Mouse (Mus musculus) cerebellum, adult (tissue): ENCODE data around the gene Gzmd.
"Not testable (repeated sequence)": the region's sequence is repeated elsewhere in the genome, so short reads cannot be mapped to it uniquely, and the experiment has no call there.

Experiments used
- ATAC-seq: cut with Nextera tagmentation; 2 replicates; pipeline ENCODE4 v1.9.2; 2017; ENCODE audit warnings: mild to moderate bottlenecking, moderate library complexity, mixed read lengths; ENCODE audit not compliant: insufficient number of reproducible peaks, low FRiP score, low TSS enrichment

Gene Gzmd

DNA sequence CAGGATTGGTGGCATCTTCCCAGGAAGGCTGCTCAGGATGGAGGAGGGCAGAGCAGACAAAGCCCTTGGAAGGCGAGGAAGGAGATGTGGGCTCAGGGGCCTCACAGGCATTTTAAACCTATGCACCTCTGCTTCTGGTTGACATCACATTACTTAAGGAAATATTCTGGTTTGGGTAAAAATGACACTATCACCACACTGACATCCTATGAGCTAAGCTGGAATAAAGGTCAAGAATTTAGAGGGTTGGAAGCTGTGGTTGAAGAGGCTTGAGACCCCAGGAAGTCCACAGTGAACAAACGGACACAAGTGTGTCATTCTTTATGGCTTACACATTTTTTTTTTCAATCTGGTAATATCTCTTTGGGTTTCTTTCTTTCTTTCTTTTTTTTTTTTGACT, at the start of gene Gzmd:
TSS of gene Gzmd (minus strand) at position 101 of the 400 bp plus-strand sequence.
- not testable (repeated sequence) for ATAC-seq

DNA sequence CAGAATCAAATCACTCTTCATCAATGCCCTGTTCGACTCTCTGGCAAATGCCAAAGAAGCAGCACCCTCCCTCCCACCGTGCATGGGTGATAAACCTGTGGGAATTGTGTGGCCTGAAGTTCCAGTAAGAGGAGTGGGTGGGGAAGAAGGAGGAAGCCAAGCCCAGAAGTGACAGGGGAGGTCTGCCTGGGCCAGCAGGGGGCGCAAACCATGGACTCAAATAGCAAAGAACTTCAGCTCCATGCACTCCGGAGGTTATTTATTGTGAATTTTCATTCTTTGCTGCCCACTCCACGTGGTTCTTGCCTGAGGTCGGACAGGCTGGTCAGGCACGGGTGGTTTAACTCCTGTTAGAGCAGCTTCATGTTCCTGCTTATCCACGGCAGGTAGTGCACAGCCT, 45.2 kb upstream of the Gzmd start:
- not testable (repeated sequence) for ATAC-seq

DNA sequence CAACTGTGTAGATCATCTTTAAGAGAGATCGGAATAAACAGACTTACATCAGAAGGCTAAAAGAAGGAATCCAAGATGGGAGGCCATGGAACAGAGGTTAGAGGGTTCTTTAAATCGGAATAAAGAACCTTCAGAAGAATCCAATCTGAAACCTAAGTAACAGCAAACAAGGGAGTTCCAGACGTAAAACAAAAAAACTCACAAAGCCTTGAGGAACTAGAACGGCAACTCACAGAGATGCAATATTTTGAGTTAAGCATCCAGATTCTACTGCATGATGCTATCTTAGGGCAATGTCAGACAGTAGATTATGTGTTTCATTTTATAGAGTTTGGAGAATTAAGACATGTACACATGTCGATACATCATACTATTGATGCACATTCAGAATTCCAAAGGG, 42.1 kb upstream of the Gzmd start, which contains the start of gene Gzmn:
TSS of gene Gzmn (minus strand) at position 101 of the 400 bp plus-strand sequence.
- no peak for ATAC-seq

DNA sequence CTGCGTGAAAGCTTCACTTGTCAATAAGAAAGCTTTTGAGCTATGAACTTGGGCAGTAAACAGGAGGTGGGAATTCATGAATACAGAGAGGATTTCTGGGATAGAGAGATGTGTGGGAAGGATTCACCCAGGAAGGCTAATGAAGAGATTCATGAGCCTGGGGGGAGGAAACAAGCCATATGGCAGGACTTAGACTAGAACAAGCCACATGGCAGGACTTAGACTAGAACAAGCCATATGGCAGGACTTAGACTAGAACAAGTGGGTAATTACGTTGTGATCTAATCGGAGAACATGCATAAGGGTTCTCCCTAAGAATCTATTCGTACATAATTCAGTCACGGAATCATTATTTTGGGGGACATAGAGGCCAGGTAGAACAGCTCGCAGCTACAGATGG, 41.0 kb upstream of the Gzmd start:
- ATAC-seq, result peak; percentile 58

DNA sequence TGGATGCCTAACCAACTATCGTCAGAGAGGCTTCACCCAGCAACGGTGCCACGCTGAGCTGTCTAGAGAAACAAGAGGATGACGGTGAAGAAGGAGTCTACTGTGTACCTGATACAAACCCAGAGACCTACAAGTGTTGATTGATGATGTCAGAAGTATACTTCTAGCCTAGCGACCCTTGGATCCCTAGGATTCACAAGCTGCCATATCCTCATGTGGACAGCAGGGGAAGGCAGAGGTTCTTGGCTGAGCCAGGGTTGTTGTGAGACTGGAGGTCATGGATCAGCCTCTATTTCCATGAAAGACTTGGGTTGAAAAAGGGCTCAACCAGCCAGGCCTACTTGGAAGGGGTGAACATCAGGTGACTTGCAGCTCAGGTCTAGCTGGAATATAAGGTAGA, 40.3 kb upstream of the Gzmd start:
- no peak for ATAC-seq

DNA sequence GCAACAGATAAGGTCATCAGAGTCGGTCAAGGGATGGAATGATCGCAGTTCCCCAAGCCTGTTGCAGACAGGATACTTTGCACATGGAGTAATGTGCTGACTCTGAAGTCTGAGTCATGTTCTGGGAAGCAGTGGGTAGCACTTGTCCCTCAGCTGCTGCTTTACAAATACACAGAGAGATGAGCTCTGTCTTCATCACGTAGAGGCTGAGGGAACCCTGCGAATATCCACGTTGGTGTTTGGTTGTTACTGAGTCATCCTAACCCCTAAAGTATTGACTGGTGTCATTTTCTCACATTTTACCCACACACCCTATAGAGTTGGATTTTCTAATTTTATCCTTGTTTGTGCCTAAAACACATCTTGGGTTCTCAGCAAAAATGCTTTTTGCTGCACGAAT, 35.6 kb upstream of the Gzmd start:
- ATAC-seq, result no peak

DNA sequence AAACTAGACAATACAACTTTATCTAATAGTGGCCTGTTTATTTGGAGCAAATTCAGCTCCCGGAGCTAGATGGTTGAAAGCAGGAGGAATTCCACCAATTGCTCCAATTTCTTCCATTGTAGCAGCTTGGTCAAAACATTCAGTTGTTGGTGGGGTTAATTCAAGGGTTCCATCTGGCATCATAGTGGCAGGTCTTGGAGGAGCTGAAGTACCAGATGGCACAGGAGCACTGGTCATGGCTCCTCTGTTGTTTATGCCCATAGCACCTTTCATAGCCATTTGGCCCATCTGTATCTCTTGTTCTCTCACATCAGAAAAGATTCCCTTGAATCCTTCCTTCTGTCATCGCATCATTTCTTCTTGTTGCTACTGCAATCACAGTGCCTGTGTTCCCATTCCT, 29.7 kb upstream of the Gzmd start:
- ATAC-seq, result peak; percentile 89

DNA sequence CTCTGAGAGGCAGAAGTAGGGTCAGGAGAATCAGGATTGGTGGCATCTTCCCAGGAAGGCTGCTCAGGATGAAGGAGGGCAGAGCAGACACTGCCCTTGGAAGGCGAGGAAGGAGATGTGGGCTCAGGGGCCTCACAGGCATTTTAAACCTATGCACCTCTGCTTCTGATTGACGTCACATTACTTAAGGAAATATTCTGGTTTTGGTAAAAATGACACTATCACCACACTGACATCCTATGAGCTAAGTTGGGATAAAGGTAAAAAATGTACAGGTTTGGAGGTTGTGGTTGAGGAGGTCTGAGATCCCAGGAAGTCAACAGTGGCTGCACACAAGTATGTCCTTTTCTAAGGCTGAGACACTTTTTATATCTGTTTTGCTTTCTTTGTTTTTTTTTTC, 27.1 kb upstream of the Gzmd start, which contains the start of gene Gzmg:
TSS of gene Gzmg (minus strand) at position 101 of the 400 bp plus-strand sequence.
- ATAC-seq, result not testable (repeated sequence)

DNA sequence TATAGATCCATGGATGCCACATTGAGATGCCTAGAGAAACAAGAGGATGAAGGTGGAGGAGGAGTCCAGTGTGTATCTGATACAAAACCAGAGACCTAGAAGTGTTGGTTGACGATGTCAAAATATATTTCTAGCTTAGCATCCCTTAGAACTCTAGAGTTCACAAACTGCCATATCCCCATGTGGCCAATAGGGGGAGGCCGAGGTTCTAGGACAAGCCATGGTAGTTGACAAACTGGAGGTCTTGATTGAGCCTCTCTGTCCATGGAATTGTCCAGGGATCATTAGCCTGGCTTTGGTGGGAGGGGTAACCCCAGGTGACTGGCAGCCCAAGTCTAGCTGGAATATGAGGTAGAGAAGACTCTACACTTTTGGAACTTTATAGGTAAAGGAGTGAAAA, 22.9 kb upstream of the Gzmd start:
- no peak; the same call in 1 of the 2 replicates for ATAC-seq

DNA sequence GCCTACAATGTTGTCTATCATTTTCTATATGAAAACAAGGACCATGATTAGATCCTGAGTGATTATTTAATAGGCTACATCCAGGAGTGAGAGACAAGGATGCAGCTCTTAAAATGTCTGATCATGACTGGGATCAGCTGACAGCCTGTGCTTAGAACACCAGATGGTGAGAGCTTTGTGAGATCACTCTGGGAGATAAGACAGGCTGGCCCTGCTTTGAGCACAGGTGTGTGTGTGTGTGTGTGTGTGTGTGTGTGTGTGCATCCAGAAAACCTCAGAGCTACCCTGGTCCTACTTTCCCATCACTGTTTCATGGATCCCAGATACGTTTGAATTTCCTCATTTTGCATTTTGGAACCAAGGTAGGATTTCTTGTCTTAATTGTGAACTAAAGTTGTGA, 1.3 kb upstream of the Gzmd start:
- ATAC-seq, result not testable (repeated sequence)

DNA sequence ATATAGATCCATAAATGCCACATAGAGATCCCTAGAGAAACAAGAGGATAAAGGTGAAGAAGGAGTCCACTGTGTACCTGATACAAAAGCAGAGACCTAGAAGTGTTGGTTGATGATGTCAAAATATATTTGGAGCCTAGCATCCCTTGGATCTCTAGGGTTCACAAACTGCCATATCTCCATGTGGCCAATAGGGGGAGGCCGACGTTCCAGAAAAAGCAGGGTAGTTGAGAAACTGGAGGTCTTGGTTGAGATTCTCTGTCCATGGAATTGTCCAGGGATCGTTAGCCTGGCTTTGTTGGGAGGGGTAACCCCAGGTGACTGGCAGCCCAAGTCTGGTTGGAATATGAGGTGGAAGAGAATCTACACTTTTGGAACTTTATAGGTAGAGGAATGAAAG, 4.1 kb downstream of the Gzmd start:
- no peak for ATAC-seq

DNA sequence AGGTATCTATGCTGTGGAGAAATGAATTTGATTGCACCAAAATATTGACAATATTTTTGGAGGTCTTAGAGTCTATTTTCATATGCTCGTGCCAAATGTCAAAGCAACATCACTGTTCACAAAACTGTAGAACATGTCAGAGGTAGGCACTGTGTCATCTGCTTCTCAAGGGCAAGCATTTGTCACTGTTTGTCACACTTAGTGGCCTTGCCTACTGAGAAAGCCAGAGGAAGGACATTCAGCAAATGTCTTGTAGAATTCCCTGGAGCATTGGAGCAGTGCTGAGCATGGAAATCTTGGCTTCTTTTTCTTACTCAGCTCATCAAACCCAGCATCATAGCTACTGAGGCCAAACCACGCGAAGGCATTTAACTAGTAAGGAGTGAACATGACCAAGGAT, 8.9 kb downstream of the Gzmd start:
- ATAC-seq, result no peak

DNA sequence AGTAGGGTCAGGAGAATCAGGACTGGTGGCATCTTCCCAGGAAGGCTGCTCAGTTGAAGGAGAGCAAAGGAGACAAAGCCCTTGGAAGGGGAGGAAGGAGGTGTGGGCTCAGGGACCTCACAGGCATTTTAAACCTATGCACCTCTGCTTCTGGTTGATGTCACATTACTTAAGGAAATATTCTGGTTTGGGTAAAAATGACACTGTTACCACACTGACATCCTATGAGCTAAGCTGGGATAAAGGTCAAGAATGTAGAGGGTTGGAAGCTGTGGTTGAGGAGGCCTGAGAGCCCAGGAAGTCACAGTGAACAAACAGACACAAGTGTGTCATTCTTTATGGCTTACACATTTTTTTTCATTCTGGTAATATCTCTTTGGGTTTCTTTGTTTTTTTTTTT, 11.9 kb downstream of the Gzmd start, which contains the start of gene Gzme:
TSS of gene Gzme (minus strand) at position 101 of the 400 bp plus-strand sequence.
- ATAC-seq, result no peak

DNA sequence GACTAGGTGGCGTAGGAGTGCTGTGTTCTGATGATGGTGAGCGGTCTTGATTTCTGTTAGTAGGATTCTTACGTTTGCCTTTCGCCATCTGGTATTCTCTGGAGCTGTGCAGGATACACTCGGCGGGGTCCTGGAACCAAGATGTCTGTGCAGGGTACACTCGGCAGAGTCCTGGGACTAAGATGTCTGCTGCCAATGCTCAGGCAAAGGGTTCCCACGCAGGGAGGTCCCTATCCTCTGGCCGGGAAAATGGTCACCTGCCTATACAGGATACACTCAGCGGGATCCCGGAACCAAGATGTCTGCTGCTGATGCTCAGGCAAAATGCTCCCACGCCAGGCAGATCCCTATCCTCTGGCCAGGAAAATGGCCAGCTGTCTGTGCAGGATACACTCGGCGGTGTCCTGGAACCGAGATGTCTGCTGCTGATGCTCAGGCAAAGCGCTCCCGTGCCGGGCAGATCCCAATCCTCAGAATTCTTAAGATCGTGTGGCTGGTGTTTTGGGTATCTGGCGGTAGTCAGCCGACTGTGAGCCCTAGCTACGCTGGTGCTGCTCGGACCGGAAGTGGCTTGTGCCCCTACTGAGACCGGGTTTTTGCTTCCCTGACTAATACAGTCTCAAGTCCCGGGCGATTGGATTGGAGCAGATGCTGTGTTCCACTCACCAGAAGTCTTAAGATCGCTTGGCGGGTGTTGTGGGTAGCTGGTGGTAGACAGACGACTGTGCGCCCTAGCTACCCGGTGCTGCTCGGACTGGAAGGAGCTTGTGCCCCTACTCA, 16.7 kb downstream of the Gzmd start:
- ATAC-seq, result not testable (repeated sequence)

DNA sequence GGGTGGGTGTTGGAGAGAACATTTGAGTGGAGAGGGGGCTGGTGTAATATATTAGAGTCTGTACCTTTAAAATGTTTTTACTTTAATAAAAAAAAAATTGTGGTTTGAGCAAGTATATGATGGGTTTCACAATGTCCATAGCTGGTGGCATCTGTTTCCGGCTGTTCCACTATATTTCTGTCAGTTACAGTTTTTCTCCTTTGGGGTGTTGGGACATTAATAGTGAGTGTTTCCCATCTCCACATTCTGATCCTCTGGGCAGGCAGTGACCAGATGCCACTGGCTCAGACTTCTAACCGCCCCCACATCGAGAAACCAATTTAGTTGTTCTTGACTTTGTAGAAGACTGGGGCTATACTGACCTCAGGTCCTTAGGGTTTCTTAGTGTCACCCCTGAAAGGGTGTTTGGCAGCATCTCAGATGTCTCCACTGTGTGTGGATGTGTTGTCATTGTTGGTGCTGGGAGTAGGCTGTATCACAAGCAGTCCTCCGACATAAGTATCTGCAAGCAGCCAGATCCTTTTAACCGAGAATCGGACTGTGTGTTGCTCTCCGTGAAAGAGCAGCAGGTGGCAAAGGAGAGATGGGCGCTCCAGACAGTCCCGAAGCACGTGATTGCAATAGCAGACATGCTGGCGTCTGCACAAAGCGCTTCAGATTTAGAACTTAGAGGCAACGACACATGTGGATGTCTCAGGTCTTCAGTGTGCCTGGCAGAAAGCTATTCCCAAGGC, 26.8 kb downstream of the Gzmd start:
- no peak for ATAC-seq

DNA sequence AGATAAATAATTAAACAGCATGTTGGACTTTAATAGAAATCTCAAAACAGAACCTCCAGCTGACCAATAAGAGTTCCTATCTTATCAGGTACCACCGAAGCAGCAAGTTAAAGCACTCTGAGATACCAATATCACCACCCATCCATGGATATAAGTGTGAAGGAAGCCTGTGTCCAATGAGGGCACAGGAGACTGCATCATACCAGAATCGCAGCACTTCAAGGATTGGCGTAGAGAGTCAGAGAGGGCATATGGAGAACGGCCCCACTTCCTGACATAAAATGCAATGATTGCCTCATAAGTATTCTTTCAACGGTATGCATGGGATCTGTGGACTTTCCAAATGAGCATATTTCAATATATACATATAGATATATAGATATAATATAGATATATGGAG, 27.4 kb downstream of the Gzmd start:
- no peak for ATAC-seq

DNA sequence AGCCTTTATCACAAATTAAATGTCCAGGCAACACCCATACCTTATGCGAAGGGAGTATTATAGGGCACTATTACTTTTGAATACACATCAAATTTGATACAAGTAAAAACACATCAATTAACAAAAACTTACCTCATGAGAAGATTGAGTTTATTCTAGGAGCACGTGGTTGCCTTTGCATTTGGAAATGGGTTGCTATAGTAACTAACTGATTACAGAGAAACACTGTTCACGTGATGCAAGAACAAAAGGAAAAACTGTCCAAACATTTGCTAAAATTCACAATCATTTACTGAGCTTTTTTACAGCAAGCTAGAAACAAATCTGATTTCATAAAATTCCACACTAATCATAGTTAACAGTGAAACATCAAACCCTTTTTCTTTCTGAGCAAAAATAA, 29.0 kb downstream of the Gzmd start:
- no peak for ATAC-seq

DNA sequence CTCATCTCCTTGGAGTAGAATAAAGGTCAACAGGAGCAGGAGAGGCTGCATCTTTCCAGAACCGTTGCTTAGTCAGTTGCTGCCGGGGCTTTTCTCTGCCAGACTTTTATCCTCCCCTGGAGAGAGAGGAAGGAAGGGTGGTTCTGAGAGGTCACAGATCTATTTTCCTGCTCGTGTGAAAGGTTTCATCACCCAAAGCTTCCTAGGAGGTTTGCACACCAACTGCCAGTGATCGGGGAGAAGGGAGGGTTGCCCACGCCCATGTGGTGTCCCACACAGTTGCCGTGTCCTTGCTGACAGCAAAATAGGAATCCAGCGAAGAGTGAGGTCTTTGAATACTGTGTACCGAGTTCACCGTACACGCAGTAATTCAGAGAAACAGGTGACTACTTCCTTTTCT, 30.0 kb downstream of the Gzmd start, which contains the start of gene Ctsg:
TSS of gene Ctsg (minus strand) at position 189 of the 400 bp plus-strand sequence.
- no peak for ATAC-seq

DNA sequence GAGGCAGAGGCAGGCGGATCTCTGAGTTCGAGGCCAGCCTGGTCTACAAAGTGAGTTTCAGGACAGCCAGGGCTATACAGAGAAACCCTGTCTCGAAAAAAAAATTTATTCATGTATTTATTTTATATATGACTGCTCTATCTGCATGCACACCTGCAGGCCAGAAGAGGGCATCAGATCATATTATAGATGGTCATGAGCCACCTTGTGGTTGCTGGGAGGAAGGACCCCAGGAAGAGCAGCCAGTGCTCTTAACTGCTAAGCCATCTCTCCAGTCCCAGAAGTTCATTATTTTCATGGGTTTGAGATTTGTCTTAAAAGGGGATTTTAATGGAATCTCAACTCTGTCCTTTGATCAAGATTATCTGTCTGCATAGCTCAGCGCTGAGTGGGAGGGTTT, 33.5 kb downstream of the Gzmd start:
- ATAC-seq, result no peak

DNA sequence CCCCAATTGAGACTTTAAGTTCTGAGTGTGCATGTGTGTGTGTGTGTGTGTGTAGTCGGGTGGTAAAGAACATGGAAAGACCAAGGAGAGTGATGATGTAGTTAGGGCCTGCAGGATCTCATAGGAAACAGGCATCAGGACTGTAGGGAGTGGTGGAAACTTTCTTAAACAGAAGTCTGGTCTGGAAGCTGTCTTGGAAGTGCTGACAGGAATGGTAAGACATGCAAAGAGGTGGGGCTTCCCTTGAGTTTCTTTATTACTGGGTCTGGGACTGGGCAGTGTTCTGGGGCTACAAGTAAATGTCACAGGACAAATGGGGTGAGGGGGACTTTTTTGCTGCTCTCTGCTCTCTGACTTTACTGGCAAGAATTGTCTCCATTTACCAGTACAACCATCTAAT, 34.8 kb downstream of the Gzmd start:
- no peak for ATAC-seq

DNA sequence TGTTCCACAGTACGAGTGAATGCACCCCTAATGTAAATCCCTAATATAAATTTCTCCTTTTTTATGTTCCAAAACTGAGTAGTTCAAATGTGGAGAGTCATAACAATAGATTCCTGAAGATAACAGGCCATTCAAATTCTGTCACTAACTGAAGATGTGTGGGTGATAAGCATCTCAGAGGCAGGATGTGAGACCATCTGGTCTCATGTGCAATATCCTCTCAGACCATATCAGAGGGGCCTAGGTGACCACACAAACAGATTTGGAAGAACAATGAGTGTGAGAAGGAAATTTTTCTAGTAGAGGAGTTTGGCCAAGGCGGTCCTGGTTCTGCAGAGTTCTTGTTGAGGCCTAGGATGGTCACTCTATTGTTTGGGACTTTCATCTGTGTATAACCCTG, 39.1 kb downstream of the Gzmd start:
- no peak for ATAC-seq
